Mouse (Mus musculus) intestine, embryonic 16.5 days (tissue): ENCODE data around the gene Gpcpd1. TPM values are rescaled to one million over a fixed set of nuclear protein-coding genes. Genes with fewer than 3 reads are reported as not detected.

Experiments
- ATAC-seq: fragments of 200-750 bp; cut with Nextera tagmentation; 2 replicates; pipeline ENCODE4 v1.8.0; 2017; ENCODE audit warnings: moderate TSS enrichment, moderate library complexity
- H3K27ac ChIP-seq: fragments of 300-500 bp; sonication (generic); 2 replicates; pipeline ENCODE4 v1.5.1; 2014; ENCODE audit warnings: mild to moderate bottlenecking, low read length
- H3K27me3 ChIP-seq: fragments of 300-500 bp; sonication (generic); replicated peaks from 2 replicates; pipeline ENCODE4 v1.6.1; 2014; ENCODE audit warnings: low read length, control low read depth, mixed read lengths; ENCODE audit not compliant: control insufficient read depth, insufficient read depth
- H3K36me3 ChIP-seq: fragments of 300-500 bp; sonication (generic); 2 replicates; pipeline ENCODE4 v1.6.1; 2014; ENCODE audit warnings: low read length, control low read depth; ENCODE audit not compliant: control insufficient read depth, insufficient read depth
- H3K4me1 ChIP-seq: fragments of 300-500 bp; sonication (generic); 2 replicates; pipeline ENCODE4 v1.6.1; 2014; ENCODE audit warnings: low read length, control low read depth, mixed read lengths; ENCODE audit not compliant: control insufficient read depth, insufficient read depth
- H3K4me2 ChIP-seq: fragments of 300-500 bp; sonication (generic); 2 replicates; pipeline ENCODE4 v1.6.1; 2014; ENCODE audit warnings: low read depth, low read length, control low read depth
- H3K4me3 ChIP-seq: fragments of 300-500 bp; sonication (generic); 2 replicates; pipeline ENCODE4 v1.5.1; 2014; ENCODE audit warnings: mild to moderate bottlenecking, low read length
- H3K9ac ChIP-seq: fragments of 300-500 bp; sonication (generic); 2 replicates; pipeline ENCODE4 v1.6.1; 2014; ENCODE audit warnings: low read depth, low read length
- H3K9me3 ChIP-seq: fragments of 300-500 bp; sonication (generic); 2 replicates; pipeline ENCODE4 v1.6.1; 2016; ENCODE audit warnings: low read length, control low read depth; ENCODE audit not compliant: control insufficient read depth
- WGBS: fragments of 180-500 bp; shearing (Covaris S2); extraction: QIAGEN DNeasy Blood & Tissue Kit; methylation state at CpG from one replicate; pipeline ENCODE4 v1.1.7; 2014; 5-methylcytosine and 5-hydroxymethylcytosine counted together
- polyA plus RNA-seq: library from polyadenylated mRNA; unstranded; fragments of >200 nt; fragmentation: Nextera tagmentation; extraction: Ambion mirVana; gene quantifications from 2 replicates; pipeline ENCODE4 v1.2.1, GENCODE M21; 2015

The Gpcpd1 gene
- 17.4 and 20.0 TPM in 2 replicates for polyA plus RNA-seq

- 88% methylated on average over 7 of the region's 7 CpGs for whole genome bisulfite sequencing
- Histone ChIP-seq H3K4me3 (no peak within 1 kb of the TSS), H3K9me3 (no peaks in the 10 kb centered on the region), H3K4me1 (no peaks in the 10 kb centered on the region), H3K9ac (no peak within 1 kb of the TSS), H3K36me3 (no peaks in the 10 kb centered on the region), H3K27ac (no peak within 1 kb of the TSS), H3K27me3 (no peaks in the 10 kb centered on the region), H3K4me2 (no peak within 1 kb of the TSS)
- no peak for ATAC-seq
Observed at GRCm38 (mm10) chr2:132587240-132587779, at the start of gene Gpcpd1. Gpcpd1 (minus strand) TSS chr2:132587729.

- no peaks in the 10 kb centered on the region for H3K36me3 ChIP-seq
- no peaks in the 10 kb centered on the region for H3K9me3 ChIP-seq
- no peak overlapping the region for H3K9ac ChIP-seq
- 90% methylated on average over 1 of the region's 1 CpGs for WGBS
- no peak overlapping the region for H3K4me2 ChIP-seq
- H3K27ac ChIP-seq: no peak overlapping the region
- no peaks in the 10 kb centered on the region for H3K27me3 ChIP-seq
- no peak overlapping the region for H3K4me3 ChIP-seq
- H3K4me1 ChIP-seq: no peaks in the 10 kb centered on the region
- no peak for ATAC-seq
Observed at GRCm38 (mm10) chr2:132636534-132636933, 49.0 kb upstream of the Gpcpd1 start.

- Histone ChIP-seq H3K4me3 (no peak overlapping the region), H3K4me2 (no peak overlapping the region), H3K9me3 (no peaks in the 10 kb centered on the region), H3K9ac (no peak overlapping the region), H3K4me1 (no peaks in the 10 kb centered on the region), H3K36me3 (no peaks in the 10 kb centered on the region), H3K27ac (no peak overlapping the region), H3K27me3 (no peaks in the 10 kb centered on the region)
- 81% methylated on average over 2 of the region's 2 CpGs for WGBS
- ATAC-seq: no peak
Observed at GRCm38 (mm10) chr2:132628626-132629025, 41.1 kb upstream of the Gpcpd1 start.

- Histone ChIP-seq H3K4me1 (no peaks in the 10 kb centered on the region), H3K27me3 (no peaks in the 10 kb centered on the region), H3K9me3 (no peaks in the 10 kb centered on the region), H3K36me3 (no peaks in the 10 kb centered on the region), H3K4me2 (no peak overlapping the region), H3K27ac (no peak overlapping the region), H3K4me3 (no peak overlapping the region), H3K9ac (no peak overlapping the region)
- ATAC-seq: no peak
- 78% methylated on average over 1 of the region's 1 CpGs for WGBS
Observed at GRCm38 (mm10) chr2:132623092-132623491, 35.6 kb upstream of the Gpcpd1 start.

GRCm38 (mm10) chr2:132617693-132618092, 30.2 kb upstream of the Gpcpd1 start:
- ATAC-seq: no peak
- H3K36me3 ChIP-seq: no peaks in the 10 kb centered on the region
- 66% methylated on average over 3 of the region's 3 CpGs for WGBS

GRCm38 (mm10) chr2:132613581-132614188, 26.2 kb upstream of the Gpcpd1 start:
- H3K9ac ChIP-seq: no peak overlapping the region
- no peak overlapping the region for H3K27ac ChIP-seq
- 29% methylated on average over 5 of the region's 5 CpGs for WGBS
- H3K27me3 ChIP-seq: no peaks in the 10 kb centered on the region
- ATAC-seq: peak; percentile 98
- H3K4me3 ChIP-seq: no peak overlapping the region
- H3K4me1 ChIP-seq: no peaks in the 10 kb centered on the region
- H3K36me3 ChIP-seq: no peaks in the 10 kb centered on the region
- no peaks in the 10 kb centered on the region for H3K9me3 ChIP-seq
- H3K4me2 ChIP-seq: no peak overlapping the region

More at GRCm38 (mm10) chr2:132617693-132618092, 30.2 kb upstream of the Gpcpd1 start:
- Histone ChIP-seq H3K27ac (no peak overlapping the region), H3K9ac (no peak overlapping the region), H3K27me3 (no peaks in the 10 kb centered on the region), H3K4me3 (no peak overlapping the region), H3K9me3 (no peaks in the 10 kb centered on the region), H3K4me2 (no peak overlapping the region), H3K4me1 (no peaks in the 10 kb centered on the region)

GRCm38 (mm10) chr2:132611551-132612233, 24.2 kb upstream of the Gpcpd1 start:
- no peak for ATAC-seq
- Histone ChIP-seq H3K4me3 (no peak overlapping the region), H3K36me3 (no peaks in the 10 kb centered on the region), H3K27me3 (no peaks in the 10 kb centered on the region), H3K4me2 (no peak overlapping the region), H3K9ac (no peak overlapping the region), H3K27ac (no peak overlapping the region), H3K4me1 (0 out of 2 replicates have a peak, but pooled peaks cover 5% of the 10 kb centered on the region), H3K9me3 (no peaks in the 10 kb centered on the region)
- WGBS: 86% methylated on average over 4 of the region's 4 CpGs

GRCm38 (mm10) chr2:132607141-132608093, 19.9 kb upstream of the Gpcpd1 start:
- peak; percentile 60 for ATAC-seq
- 0 out of 2 replicates have a peak, but pooled peaks cover 5% of the 10 kb centered on the region for H3K4me1 ChIP-seq
- no peaks in the 10 kb centered on the region for H3K9me3 ChIP-seq

More at GRCm38 (mm10) chr2:132607141-132608093, 19.9 kb upstream of the Gpcpd1 start:
- Histone ChIP-seq H3K36me3 (no peaks in the 10 kb centered on the region), H3K27ac (no peak overlapping the region), H3K27me3 (no peaks in the 10 kb centered on the region), H3K4me2 (no peak overlapping the region), H3K9ac (no peak overlapping the region), H3K4me3 (no peak overlapping the region)
- WGBS: 42% methylated on average over 10 of the region's 10 CpGs
